Mouse (Mus musculus): ENCODE results near the gene Ripor1.

DNA sequence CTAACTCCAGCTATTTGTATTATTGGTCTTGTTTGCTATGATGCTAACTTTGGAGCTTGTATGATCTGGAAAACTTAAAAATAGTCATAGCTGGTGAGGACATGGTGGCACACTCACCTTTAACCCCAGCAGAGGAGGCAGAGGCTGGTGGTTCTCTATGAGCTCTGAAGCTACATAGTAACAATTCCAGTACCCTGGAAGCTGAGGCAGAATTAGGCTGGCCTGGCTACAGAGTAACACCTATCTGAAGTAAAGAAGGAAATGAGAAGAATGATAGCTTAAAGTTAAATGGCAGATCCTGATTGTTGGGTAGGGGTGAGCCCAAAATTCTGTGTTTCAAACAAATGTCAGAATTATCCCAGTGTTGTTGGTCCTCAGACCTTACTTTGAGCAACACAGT is 52.6 kb downstream of the Ripor1 start:
- TF ChIP-seq POLR2A (IDR thresholded peaks at IDR 0.05; ENCODE audit: low read depth, low read length) (no peak), E2F4 (IDR thresholded peaks at IDR 0.05; ENCODE audit: insufficient replicate concordance, low read depth, low read length) (no peak), CHD1 (IDR thresholded peaks at IDR 0.05; ENCODE audit: low read depth, low read length) (no peak), MAZ (IDR thresholded peaks at IDR 0.05; ENCODE audit: low read depth, low read length) (no peak), CTCF (conservative IDR thresholded peaks at IDR 0.05 in 1 of 2, IDR thresholded peaks at IDR 0.05 in 1 of 2; ENCODE audit: low read depth in 2 of 2, low read length in 2 of 2) (no peak), RCOR1 (conservative IDR thresholded peaks at IDR 0.05; ENCODE audit: low read depth, low read length) (no peak), GABPA (IDR thresholded peaks at IDR 0.05; ENCODE audit: insufficient replicate concordance, low read depth, low read length) (no peak)

Measured in CH12.LX (cell line).